Comparison of ENCODE assay signal across 11 mouse cellular contexts in genomic region chr14:77327693-77328092, GRCm38 (mm10).
"Had no signal": no experiment of that assay in that cellular context is flagged by ENCODE, and none has a peak within 500 bp of the region (broad histone marks: within the 10 kb centered on the region; RNA-seq: fewer than 3 reads in every experiment).

No protein-coding gene starts in this region.

- ATAC-seq: intestine, embryonic 15.5 days; midbrain, embryonic 13.5 days had no signal

- H3K4me2 ChIP-seq: intestine, embryonic 15.5 days; limb, embryonic 13.5 days; midbrain, embryonic 13.5 days had no signal

- H3K4me1 ChIP-seq: intestine, embryonic 15.5 days; limb, embryonic 13.5 days; midbrain, embryonic 13.5 days had no signal

- DNase-seq: left cerebral cortex, postnatal 4 days; lung, adult 18-20 months; lung, postnatal 36 days; spleen, adult 18-20 months; thymus, adult 18-20 months; thymus, postnatal 4 days had no signal

- H3K36me3 ChIP-seq: intestine, embryonic 15.5 days; limb, embryonic 13.5 days had no signal

- H3K27me3 ChIP-seq: intestine, embryonic 15.5 days; limb, embryonic 13.5 days; midbrain, embryonic 13.5 days had no signal

- H3K4me3 ChIP-seq: intestine, embryonic 15.5 days; layer of hippocampus, adult 2 months; limb, embryonic 13.5 days; midbrain, embryonic 13.5 days had no signal

- H3K9me3 ChIP-seq: intestine, embryonic 15.5 days; limb, embryonic 13.5 days; midbrain, embryonic 13.5 days had no signal

- H3K27ac ChIP-seq: intestine, embryonic 15.5 days; limb, embryonic 13.5 days; liver, embryonic 14.5 days; midbrain, embryonic 13.5 days had no signal

- H3K9ac ChIP-seq: intestine, embryonic 15.5 days; limb, embryonic 13.5 days; liver, embryonic 14.5 days; midbrain, embryonic 13.5 days had no signal
